Mouse (Mus musculus) kidney, postnatal 4 days (tissue): ENCODE measurements around the gene Gpr146.
"Not testable (repeated sequence)": the region's sequence is repeated elsewhere in the genome, so short reads cannot be mapped to it uniquely, and the experiment has no call there.

Experiments used
- DNase-seq, 2 experiments: peaks; one replicate each; pipeline ENCODE4 v3.0.0; 2021; ENCODE audit warnings: mixed read lengths in 2 of 2

The Gpr146 gene

DNA sequence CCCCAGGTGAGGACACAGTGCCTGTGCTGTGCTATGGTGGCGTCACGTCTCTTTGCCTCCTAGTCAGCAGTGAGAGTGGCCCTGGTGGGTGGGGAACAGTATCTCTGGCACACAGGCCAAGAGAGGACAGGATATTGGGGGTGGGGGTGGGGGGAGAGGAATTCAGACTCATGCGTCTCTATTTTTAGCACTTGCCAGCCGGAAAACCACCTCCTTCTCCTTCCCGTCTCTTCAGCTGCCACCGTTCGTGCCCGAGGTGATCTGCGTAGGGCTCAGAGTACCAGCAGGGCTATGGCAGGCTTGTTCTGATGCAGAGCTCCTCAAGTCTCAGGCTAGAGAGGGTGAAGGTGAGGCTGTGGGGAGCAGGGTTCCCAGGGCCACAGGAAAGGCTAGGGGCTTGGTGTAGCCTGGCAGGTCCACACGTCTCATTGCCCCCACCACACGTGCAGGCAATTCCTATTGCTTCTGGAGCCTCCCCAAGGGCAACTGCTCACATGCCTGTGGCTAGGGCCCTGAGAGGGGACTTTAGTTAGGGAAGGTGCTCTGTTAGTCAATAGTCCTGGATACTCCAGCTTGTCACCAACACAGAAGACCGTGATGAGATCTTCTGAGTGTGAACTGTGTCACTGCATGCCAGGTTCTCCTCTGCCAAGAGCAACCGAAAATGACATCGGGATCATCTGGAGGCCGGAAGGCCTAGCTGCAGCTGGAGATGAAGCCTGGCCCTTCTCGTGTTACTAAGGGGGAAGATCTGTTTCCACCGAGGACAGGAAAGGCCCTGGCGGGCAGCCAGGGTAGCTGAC lies at the start of gene Gpr146:
Gene Gpr146 (plus strand): TSS at position 230 of the 803 bp plus-strand sequence.
- peak; percentile 75 to 85 for DNase-seq

DNA sequence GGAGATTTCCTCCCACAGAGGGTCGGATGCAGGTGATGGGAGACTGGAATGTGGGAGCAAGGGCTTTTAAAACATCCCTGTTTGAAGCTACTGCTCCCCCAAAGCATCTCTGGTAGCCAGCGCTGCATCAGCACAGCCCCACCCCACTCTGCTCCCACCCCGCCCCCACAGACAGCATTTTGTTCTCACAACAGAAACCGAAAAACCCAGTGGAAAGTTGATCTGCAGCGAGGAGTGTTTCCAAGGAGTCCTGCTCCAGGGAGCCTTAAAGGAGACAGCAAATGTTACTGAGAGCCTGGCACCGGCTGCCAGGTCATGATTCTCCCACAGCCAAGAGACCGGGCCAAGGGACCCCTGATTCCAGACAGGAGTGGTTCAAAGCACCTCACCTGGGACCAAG lies 46.7 kb upstream of the Gpr146 start:
- no peak for DNase-seq

DNA sequence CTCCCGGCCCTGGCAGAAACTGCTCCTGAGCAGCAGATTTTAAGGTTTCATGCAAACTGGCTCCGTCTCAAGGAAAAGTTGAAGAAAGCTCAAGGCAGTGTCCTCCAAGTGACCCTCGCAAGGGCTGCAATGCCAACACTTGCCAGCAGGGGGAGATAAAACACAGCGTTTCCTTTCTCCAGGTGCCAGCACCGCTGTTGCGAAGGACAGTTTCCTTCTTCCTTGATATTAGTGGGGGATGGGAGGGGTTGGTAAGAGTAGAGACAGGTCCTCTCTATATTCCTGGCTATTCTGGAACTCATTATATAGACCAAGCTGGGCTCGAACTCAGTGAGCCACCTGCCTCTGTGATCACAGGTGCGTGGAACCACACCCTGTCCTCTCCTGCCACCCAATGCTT lies 45.8 kb upstream of the Gpr146 start:
- peak; percentile 92 to 93 for DNase-seq

DNA sequence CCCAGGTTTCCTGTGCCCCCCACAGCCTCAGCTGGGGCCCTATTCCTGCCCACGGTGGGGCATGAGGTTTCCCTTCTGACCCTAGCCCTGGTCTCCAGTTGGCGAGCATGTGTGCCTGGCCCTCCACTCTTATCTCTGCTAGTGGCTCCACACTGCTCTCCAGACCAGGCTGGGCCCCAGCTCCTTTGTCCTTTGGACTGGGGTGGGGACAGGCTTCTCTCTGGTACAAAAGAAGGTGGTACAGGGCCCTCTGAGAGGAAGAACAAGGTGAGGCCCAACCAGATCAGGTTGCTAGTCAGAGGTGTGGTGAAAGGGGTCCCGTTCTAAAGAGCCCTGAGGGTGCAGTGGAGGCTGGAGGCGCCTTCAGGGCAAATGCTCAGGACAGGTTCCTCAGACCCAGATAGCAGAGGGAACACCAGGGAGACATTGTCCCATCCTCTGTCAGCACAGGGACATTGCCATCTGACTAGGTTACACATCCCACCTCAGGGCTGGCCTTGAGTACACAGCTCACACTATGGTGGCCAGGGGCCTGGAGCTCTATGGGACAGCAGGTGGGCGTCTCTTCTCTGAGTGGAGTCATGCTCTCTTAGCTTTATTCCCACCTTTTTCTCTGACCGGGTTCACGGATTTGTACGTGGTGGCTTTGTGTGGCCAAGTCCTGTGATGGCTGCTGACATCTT lies 44.8 kb upstream of the Gpr146 start:
- no peak for DNase-seq

DNA sequence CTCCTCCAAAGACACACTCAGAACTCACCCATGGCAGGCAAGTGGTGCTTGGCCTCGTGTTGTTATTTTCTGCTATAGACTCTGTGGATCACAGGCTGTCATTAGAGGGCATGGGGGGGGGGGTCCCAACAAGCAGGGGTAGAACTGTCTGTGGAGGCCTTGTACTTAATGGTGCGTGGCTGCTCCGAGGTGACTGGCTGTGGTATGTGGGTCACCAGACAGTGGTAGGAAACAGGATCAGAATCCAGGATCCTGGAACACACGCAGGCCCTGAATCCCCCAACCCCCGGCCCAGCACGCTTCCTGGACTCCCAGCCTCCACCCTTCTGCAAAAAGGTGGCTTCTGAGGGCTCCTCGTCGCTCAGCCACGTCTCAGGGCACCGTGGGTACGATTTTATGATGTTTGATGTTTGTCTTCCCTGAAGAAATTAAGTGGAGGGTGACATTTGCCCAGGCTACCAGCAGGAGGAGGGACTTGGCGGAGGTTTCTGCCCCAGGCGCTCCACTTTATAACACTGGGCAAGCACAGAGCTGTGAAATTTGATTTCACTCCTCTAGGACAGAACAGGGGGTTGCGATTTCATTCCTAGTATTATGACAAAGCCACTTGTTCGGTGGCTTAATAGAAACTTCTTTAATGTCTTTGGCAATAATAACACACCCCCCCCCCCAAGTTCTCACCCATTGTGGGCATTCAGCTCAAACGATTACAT lies 44.0 kb upstream of the Gpr146 start:
- peak in 1 of 2 experiments; percentile 56 for DNase-seq

DNA sequence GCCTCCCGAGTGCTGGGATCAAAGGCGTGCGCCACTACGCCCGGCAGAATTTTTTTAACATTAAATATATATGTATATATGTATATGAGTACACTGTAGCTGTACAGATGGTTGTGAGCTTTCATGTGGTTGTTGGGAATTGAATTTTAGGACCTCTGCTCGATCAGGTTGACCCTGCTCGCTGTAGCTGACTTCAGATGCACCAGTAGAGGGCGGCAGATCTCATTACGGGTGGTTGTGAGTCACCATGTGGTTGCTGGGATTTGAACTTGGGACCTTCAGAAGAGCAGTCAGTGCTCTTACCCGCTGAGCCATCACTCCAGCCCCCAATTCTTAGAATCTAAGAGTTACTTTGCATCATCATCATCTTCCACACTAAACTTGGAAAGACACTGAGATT lies 43.1 kb upstream of the Gpr146 start:
- DNase-seq: not testable (repeated sequence)

DNA sequence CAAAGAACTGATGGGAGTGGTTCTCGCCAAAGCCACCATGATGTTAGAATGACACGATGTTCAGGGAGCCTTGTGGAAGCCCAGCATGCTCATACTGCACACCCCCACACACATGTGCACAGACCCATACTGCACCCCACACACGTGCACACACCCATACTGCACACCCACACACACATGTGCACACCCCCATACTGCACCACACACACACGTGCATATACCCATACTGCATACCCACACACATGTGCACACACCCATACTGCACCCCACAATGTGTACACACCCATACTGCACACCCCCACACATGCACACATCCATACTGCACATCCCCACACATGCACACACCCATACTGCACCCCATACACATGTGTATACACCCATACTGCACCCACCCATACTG lies 41.9 kb upstream of the Gpr146 start:
- DNase-seq: no peak

DNA sequence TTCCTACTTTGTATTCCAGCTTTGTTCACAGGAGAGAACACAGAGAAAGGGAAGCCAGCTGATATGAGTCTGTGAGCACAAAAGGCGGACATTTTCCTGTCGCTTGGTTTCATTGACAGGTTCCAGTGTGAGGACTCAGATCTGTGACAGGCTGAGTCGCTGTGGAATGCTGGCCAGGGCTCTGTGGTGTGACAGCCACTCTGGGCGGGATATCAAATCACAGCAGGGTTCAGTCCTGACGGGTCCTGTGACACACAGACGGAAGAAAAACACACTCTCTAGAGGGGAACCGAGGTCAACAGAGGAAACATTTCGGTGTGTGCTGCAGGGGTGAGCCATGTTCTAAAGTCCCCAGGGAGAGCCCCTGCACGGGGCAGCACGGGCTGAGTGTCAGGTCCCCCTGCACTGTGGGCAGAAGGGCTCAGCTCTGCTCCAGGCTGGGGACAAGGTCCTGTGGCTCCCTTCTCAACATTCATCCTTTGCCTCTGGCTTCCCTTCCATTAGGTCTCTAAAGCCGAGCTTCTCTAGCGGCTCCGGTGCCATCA lies 39.6 kb upstream of the Gpr146 start:
- DNase-seq: no peak

DNA sequence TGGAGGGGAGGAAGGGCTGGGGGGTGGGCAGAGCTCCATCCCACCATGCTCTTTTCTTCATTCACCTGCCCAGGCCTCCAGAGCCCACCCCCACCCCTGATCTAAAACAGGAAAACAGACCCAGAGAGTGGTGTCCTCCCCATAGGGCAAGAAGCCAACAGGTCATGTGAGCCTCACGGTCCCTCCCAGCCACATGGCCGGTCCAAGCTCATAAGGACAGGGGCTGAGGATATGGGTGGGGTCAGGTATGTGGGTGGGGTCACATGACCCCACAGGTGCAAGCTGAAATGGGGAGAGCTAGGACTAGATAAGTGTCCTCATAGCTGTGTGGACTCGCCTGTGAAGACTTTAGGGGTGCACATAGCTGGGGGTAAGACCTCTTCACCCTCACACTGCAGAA lies 39.1 kb upstream of the Gpr146 start:
- DNase-seq: peak in 1 of 2 experiments; percentile 51

DNA sequence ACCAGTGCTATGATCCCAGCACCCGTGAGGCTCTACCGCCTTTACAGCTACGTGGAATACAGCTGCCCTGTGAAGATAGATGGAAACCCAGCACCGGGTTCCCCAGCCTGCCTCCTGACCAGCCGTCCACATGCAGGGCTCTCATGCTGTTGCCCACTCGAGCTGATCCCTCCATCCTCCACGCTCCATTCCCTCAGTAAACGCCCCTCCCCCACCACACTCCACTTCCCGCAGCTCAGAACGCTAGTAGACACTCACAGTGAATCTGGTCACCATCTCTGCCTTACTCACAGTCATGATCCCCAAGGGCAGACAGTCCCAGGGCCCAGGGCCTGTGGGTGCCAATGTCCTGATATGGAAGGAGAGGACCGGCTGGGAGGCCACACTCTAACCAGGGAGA lies 38.6 kb upstream of the Gpr146 start:
- no peak for DNase-seq

DNA sequence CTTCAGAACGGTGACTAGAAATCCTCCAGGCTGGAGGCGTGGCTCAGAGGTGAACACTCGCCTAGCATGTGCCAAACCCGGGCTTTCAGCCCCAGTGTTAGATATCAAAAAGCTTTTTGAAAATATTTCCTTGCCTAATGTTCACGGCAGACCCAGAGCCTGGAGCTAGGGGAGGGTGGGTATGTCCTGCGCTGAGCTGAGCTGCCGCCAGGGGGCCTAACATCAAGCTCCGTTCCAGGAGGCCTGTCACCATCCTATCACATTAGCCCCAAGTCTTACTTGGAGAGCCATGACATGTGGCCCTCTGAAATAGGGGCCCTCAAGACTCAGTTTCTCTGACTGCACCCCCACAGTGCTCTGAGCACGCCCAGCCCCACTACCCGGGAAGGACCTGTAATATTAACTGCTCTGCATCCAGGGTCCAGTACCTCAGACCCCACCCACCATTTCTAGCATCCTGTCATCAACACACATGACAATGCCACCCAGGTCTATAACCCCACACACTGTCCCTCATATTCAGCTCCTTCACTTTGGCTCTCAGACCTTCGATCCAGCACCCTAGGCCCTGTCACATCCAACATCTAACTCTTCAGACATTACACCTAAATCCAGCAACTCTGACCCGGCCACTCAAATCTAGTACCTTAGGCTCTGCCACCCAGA lies 33.3 kb upstream of the Gpr146 start:
- peak; percentile 89 to 91 for DNase-seq

DNA sequence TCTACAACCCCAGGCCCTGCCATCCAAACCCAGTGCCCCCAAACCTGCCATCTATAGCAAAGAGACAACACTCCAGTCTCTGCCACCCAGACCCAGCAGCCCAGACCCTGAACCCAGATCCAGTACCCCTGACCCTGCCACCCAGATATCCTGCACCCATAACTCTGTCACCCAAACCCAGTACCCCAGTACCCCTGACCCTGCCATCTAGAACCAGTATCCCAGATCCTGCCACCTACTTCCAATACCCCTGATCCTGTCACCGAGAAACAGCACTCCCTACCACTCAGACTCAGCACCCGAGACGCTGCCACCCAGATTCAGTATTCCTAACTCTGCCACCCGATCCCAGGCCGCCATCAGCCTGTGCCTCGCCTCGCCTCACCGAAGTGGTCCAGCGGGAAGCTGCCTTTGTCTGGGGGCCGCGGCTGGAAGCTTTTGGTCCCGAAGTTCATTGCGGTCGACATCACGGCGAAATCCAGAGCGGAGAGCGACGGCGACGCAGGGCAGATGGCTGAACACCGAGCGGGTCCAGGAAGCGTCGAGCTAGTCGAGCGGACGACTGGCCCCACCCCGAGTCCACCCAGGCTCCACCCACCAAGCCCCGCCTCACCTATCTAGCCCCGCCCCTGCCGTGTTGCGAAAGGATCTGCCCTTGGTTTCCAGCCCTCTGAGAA lies 32.7 kb upstream of the Gpr146 start:
- DNase-seq: peak; percentile 98 to 99

DNA sequence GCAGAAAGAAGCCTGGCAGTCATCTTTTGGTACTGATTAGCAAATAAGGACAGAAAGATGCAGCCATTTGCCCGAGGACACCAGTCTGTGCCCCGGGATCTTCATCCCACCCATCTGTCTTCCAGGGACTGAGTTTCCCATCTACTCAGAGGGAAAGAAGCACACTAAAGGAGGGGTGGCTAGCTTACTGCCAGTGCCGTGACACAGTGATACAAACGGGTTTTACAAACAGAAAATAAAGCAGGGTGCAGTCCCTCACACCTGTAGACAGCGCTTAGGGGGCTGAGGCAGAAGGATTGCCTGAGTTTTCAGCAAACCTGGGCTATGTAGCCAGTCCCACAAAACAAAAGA lies 32.2 kb upstream of the Gpr146 start:
- no peak for DNase-seq

DNA sequence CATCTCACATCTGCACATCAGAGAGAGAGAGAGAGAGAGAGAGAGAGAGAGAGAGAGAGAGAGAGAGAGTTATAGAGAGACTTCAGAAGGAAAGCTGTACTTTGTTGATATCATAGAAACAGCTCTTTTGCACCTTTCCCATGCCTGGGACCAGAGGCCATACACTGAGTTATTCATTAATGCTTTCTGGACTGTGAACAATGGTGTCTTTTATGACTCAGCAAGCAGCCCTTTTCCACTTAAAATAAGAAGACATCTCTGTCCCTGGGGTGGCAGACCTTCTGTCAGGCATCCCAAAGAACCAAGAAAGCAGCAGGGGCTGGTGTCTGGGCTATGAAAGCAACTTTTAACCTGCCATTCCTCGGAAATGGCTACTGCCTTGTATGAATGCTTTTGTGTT lies 30.3 kb upstream of the Gpr146 start:
- no peak for DNase-seq

DNA sequence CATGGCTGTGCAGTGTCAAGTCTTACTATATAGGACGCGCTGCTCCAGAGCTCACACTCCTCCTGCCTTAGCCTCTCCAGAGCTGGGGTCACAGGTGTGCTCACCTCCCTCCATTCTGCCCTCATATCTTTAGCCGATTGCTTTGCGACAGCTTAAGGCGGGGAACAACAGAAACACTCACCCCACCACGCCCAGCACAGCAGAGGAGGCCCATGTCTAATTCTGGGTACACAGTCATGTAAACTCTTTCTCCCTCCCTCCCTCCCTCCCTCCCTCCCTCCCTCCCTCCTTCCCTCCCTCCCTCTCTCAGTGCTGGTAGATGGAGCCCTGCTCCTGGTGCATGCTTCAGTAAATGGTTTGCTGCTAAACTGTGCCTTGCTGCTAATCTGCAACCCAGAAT lies 27.8 kb upstream of the Gpr146 start:
- no peak for DNase-seq

DNA sequence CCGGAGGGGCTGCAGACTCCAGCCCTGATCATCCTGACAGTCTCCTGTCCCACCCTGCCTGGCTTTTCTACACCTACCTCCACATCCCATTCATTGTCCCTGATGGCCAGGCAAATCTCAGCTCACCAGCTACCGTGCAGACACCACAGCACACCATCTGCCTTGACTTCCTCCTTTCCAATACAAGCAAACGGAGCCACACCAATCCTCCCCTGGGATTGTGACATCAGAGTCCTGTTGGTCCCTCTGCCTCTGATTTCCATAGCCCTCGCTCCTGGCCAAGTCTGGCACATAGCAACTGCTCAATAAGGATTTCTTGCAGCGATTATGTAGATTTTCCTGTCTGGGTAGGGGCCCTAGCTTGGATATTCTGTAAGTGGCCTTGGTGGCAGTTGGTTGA lies 26.4 kb upstream of the Gpr146 start, which contains the start of gene Cox19:
Gene Cox19 (minus strand): TSS at position 285 of the 400 bp plus-strand sequence.
- DNase-seq: no peak

DNA sequence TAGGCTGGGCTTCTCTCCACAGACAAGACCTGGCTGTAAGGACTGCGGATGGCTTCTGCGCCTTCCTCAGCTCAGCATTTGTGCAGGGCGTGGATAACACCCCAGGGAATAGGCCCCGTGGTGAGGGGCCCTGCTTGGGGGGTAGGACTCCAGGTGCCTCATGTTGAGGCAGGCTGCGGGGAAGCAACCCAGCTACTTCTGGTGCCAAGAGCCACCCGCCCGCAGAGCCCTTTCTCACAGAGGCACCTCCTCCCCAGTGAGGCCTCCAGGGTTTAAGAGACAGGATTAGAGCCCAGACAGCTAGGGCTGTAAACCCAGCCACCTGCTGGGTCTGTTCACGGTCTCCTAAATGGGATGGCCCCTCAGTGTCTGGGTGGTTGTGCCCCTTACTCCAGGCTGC lies 25.9 kb upstream of the Gpr146 start:
- no peak for DNase-seq

DNA sequence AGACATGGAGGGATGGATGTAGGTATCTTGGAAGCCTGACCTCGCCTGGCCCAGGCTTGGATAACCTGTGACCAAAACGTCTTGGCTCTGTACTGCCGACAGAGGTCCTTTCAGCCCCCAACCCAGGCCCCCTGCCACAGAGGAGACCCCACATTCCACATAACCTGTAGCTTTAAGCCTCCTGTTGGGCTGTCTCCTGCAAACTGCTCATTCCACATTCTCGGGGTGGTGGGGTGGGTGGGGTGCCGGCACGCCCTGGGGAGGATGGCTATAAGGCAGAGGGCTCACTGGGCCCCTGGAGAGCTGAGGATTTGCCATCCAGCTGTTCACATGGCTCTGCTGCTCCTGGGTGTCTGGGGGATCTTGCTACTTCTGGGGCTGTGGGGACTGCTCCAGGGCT lies 25.2 kb upstream of the Gpr146 start, which contains the start of gene Cyp2w1:
Gene Cyp2w1 (plus strand): TSS at position 301 of the 400 bp plus-strand sequence.
- DNase-seq: no peak

DNA sequence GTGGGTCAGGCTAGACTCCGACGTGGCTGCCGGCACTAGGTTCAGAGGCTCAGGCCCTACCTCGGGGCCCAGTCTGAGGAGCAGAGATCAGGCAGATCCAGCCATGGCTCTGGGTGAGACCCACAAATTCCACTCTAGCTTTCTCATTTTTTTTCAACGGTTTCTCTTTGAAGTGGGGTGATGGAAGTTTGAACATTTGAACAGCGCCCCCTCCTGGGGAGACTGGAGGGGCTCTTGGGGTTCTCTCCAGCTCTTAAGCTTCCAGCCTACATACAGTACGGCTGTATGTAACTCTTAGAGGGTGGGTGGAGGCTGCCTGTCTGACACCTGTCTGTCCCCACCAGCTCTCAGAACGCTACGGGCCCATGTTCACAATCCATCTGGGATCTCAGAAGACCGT lies 24.0 kb upstream of the Gpr146 start:
- DNase-seq: peak; percentile 58 to 70

DNA sequence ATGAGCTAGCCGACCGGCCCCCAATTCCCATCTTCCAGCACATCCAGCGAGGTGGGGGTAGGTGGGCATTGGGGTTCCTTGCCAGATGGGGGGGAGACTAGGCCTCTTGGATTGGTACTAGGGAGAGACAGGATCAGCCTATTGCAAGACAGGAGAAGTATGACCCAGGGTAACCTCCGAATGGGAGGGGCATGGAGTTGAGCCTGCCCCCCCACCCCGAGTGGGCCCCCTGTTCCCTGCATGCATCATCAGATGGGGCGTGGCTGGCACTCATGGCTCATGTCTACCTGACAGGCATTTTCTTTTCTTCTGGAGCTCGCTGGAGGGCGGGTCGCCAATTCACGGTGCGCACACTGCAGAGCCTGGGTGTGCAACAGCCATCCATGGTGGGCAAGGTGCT lies 23.6 kb upstream of the Gpr146 start:
- no peak for DNase-seq

DNA sequence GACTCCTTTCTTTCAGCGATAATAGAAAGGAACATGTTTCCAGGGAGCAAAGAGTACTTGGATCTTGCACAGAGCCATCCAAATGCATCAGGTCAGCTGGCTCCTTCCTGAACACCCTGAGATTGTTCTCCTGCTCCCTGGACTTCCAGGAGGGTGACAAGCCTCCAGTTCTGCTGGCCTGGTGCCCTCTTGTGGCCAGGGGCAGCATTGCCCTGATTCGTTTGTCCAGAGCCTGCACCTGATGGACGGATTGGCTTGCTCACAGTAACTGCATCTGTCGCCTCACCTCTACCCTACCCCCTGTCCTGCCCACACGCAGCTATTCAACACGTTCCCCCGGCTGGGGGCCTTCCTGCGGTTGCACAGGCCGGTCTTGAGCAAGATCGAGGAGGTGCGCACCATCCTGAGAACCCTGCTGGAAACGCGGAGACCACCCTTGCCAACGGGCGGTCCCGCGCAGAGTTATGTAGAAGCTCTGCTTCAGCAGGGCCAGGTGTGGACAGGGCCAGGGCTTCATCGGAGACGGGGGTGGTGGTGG lies 22.2 kb upstream of the Gpr146 start:
- DNase-seq: peak; percentile 93

DNA sequence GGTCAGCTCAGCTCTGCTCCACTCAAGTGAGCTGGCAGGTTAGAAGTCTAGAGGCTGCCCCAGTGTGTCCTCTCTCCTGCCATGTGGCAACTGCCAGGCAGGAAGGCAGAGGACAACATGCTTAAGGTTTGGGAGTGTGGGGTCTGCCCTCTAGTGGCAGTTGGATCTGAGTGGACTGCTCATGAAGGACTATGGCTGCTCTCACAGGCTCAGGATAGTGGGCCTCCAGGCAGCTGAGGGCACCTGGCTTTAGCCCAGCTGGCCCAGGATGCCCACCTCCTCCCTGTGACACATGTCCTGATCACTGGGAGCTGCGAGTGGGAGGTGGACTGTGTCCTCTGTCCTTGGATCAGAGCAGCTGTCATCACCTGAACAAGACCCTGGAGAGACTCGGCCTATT lies 18.8 kb upstream of the Gpr146 start:
- DNase-seq: peak; percentile 66 to 77
